Mouse (Mus musculus): Measurements from ENCODE around the gene Pbrm1. TPM values are rescaled to one million over a fixed set of nuclear protein-coding genes. Genes with fewer than 3 reads are reported as not detected.

Gene Pbrm1
- 31.0 and 33.2 TPM in 2 replicates for polyA plus RNA-seq (2015; fragmentation: Nextera tagmentation; extraction: Ambion mirVana)

DNA sequence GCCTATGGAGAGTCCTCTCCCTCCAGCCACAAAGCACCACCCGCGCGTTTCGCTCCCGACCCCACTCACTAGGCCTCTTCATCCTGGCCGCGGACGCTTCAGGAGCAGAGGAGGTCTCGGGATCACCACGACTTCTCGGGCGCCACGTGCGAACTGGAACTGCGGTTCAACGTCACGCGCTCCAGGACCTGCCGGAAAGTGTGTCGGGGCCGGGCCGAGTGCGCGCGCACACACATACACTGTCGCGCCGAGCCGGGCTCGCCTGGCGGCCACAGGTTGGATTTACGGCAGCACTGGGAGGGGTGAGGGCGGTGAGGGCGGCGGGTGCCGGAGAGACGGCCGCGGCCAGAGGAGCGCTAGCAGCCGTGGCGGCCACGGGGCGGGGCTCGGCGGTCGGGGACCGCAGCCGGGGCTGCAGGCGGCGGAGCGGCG is at the start of gene Pbrm1, which contains the start of gene Gnl3:
Gene Pbrm1, plus strand, starts transcription at position 279 of the 432 bp plus-strand sequence.
Gene Gnl3, minus strand, starts transcription at position 293 of the 432 bp plus-strand sequence.
- ATAC-seq: peak; percentile 90
- peak within 1 kb of the TSS; percentile 93 for H3K4me2 ChIP-seq (ENCODE audit: low read depth, low read length)
- no peak for TF ChIP-seq EP300 (IDR thresholded peaks at IDR 0.05; ENCODE audit: low read depth)
- peak; percentile 46 for TF ChIP-seq CTCF (IDR thresholded peaks at IDR 0.05; ENCODE audit: low read depth)
- no peaks in the 10 kb centered on the region for H3K27me3 ChIP-seq (ENCODE audit: insufficient read depth, low read length)
- peak within 1 kb of the TSS; percentile 87 for H3K9ac ChIP-seq (replicated peaks)
- no peaks in the 10 kb centered on the region for H3K9me3 ChIP-seq (ENCODE audit: low read length)
- H3K4me1 ChIP-seq (ENCODE audit: insufficient read depth): peaks cover 20% of the 10 kb centered on the region
- peak within 1 kb of the TSS; percentile 82 for H3K4me3 ChIP-seq (ENCODE audit: low read depth, low read length)
- H3K27ac ChIP-seq (ENCODE audit: low read depth): peak within 1 kb of the TSS; percentile 99
- WGBS (ENCODE audit: insufficient replicate concordance): under 1% methylated on average over 28 of the region's 53 CpGs
- H3K36me3 ChIP-seq (replicated peaks; ENCODE audit: insufficient read depth, low read length): peaks cover 40% of the 10 kb centered on the region
- DNase-seq: peak; percentile 98

DNA sequence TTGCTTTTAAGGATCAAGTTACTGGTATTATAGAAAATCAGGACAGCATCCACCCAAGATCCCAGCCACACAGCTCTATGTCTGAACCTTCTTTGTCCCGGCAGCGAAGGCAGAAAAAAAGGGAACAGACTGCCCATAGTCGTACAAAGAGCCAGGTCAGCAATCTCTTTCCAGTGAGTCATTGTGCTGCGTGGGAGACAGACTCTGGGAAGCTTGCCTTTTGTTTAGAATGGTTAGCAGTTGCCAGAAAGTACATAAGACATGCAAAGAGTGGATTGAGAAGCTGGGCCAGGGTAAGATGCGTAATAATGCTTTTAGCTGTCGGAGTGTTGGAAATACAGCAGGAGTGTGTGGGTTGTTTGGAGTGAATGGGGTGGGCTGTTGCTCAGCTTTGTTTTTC is 44.7 kb upstream of the Pbrm1 start:
- Histone ChIP-seq H3K4me2 (ENCODE audit: low read depth, low read length) (no peak overlapping the region), H3K4me1 (ENCODE audit: insufficient read depth) (0 out of 2 replicates have a peak, but pooled peaks cover 3% of the 10 kb centered on the region), H3K4me3 (ENCODE audit: low read depth, low read length) (no peak overlapping the region), H3K9me3 (ENCODE audit: low read length) (no peaks in the 10 kb centered on the region), H3K27me3 (ENCODE audit: insufficient read depth, low read length) (no peaks in the 10 kb centered on the region), H3K27ac (ENCODE audit: low read depth) (peak overlapping the region; percentile 46; the same call in 1 of the 2 replicates), H3K36me3 (replicated peaks; ENCODE audit: insufficient read depth, low read length) (peaks cover 3% of the 10 kb centered on the region; the same call in 1 of the 2 replicates), H3K9ac (replicated peaks) (no peak overlapping the region)
- TF ChIP-seq CTCF (IDR thresholded peaks at IDR 0.05; ENCODE audit: low read depth): no peak
- no peak for TF ChIP-seq EP300 (IDR thresholded peaks at IDR 0.05; ENCODE audit: low read depth)
- DNase-seq (no peak), ATAC-seq (peak; percentile 44; the same call in 1 of the 2 replicates)
- 56% methylated on average over 6 of the region's 6 CpGs for WGBS (ENCODE audit: insufficient replicate concordance)

DNA sequence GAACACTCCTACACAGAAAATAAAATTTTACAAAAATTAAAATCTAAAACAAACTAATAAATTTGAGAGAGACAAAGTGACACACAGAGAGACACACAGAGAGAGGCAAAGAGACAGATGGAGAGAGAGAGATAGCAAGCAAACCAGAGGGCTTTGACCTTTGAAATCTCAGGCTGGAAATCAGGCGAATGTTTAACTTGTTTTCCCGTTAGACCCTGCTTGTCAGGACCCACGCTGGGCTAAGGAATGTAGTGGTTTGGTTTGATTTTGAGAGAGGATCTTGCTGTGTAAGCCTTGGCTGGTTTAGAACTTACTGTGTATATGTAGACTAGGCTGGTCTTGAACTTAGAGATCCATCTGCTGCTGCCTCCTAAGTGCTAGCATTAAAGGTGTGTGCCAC is 42.7 kb upstream of the Pbrm1 start:
- peak overlapping the region; percentile 70 for H3K27ac ChIP-seq (ENCODE audit: low read depth)
- TF ChIP-seq EP300 (IDR thresholded peaks at IDR 0.05; ENCODE audit: low read depth) (no peak), CTCF (IDR thresholded peaks at IDR 0.05; ENCODE audit: low read depth) (no peak)
- peaks cover 3% of the 10 kb centered on the region; the same call in 1 of the 2 replicates for H3K36me3 ChIP-seq (replicated peaks; ENCODE audit: insufficient read depth, low read length)
- no peak overlapping the region for H3K4me2 ChIP-seq (ENCODE audit: low read depth, low read length)
- ATAC-seq (peak; percentile 36; the same call in 1 of the 2 replicates), DNase-seq (no peak)
- H3K4me1 ChIP-seq (ENCODE audit: insufficient read depth): 0 out of 2 replicates have a peak, but pooled peaks cover 3% of the 10 kb centered on the region
- H3K9me3 ChIP-seq (ENCODE audit: low read length): no peaks in the 10 kb centered on the region
- H3K27me3 ChIP-seq (ENCODE audit: insufficient read depth, low read length): no peaks in the 10 kb centered on the region
- no peak overlapping the region for H3K4me3 ChIP-seq (ENCODE audit: low read depth, low read length)
- 64% methylated on average over 3 of the region's 3 CpGs for WGBS (ENCODE audit: insufficient replicate concordance)
- no peak overlapping the region for H3K9ac ChIP-seq (replicated peaks)

DNA sequence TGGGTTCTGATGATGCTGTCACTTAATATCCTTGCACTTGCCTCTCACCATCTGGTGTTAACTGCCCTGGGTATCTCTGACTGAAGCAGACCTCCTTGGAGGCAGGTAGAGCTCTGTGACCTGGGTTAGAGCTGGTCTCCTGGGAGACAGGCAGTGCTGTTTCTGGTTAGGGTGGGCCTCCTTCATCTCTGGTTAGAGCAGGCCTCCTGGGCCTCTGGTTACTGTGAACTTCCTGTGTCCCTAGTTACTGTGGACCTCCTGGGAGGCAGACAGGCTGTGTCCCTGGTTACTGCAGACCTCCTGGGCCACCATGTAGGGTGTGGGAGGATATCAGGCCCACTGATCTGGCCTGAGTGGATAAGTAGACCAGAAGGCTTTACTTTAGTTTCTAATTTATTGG is 22.5 kb upstream of the Pbrm1 start:
- no peak for DNase-seq
- no peak overlapping the region for H3K4me2 ChIP-seq (ENCODE audit: low read depth, low read length)
- no peaks in the 10 kb centered on the region for H3K27me3 ChIP-seq (ENCODE audit: insufficient read depth, low read length)
- no peak overlapping the region for H3K27ac ChIP-seq (ENCODE audit: low read depth)
- ATAC-seq: no peak
- peaks cover 7% of the 10 kb centered on the region for H3K4me1 ChIP-seq (ENCODE audit: insufficient read depth)
- TF ChIP-seq CTCF (IDR thresholded peaks at IDR 0.05; ENCODE audit: low read depth) (no peak), EP300 (IDR thresholded peaks at IDR 0.05; ENCODE audit: low read depth) (no peak)
- H3K9me3 ChIP-seq (ENCODE audit: low read length): no peaks in the 10 kb centered on the region
- no peak overlapping the region for H3K4me3 ChIP-seq (ENCODE audit: low read depth, low read length)
- no peak overlapping the region for H3K9ac ChIP-seq (replicated peaks)
- H3K36me3 ChIP-seq (replicated peaks; ENCODE audit: insufficient read depth, low read length): peaks cover 6% of the 10 kb centered on the region; the same call in 1 of the 2 replicates

GRCm38 (mm10) chr14:31000356-31000755 is 18.6 kb upstream of the Pbrm1 start:
- ATAC-seq: no peak
- H3K4me2 ChIP-seq (ENCODE audit: low read depth, low read length): peak overlapping the region; percentile 73
- H3K9ac ChIP-seq (replicated peaks): peak overlapping the region; percentile 92
- H3K27ac ChIP-seq (ENCODE audit: low read depth): peak overlapping the region; percentile 95
- no peaks in the 10 kb centered on the region for H3K9me3 ChIP-seq (ENCODE audit: low read length)
- 45% methylated on average over 10 of the region's 10 CpGs for whole genome bisulfite sequencing (ENCODE audit: insufficient replicate concordance)
- H3K4me3 ChIP-seq (ENCODE audit: low read depth, low read length): peak overlapping the region; percentile 84
- H3K36me3 ChIP-seq (replicated peaks; ENCODE audit: insufficient read depth, low read length): peaks cover 6% of the 10 kb centered on the region; the same call in 1 of the 2 replicates
- H3K27me3 ChIP-seq (ENCODE audit: insufficient read depth, low read length): no peaks in the 10 kb centered on the region
- TF ChIP-seq CTCF (IDR thresholded peaks at IDR 0.05; ENCODE audit: low read depth): no peak
- no peak for TF ChIP-seq EP300 (IDR thresholded peaks at IDR 0.05; ENCODE audit: low read depth)
- DNase-seq: no peak
- peaks cover 13% of the 10 kb centered on the region for H3K4me1 ChIP-seq (ENCODE audit: insufficient read depth)

GRCm38 (mm10) chr14:31000816-31001306 is 18.1 kb upstream of the Pbrm1 start:
- TF ChIP-seq CTCF (IDR thresholded peaks at IDR 0.05; ENCODE audit: low read depth) (peak; percentile 14; the same call in 1 of the 2 replicates), EP300 (IDR thresholded peaks at IDR 0.05; ENCODE audit: low read depth) (no peak)
- ATAC-seq (peak; percentile 2; the same call in 1 of the 2 replicates), DNase-seq (no peak)
- H3K4me1 ChIP-seq (ENCODE audit: insufficient read depth): peaks cover 13% of the 10 kb centered on the region
- WGBS (ENCODE audit: insufficient replicate concordance): 1% methylated on average over 21 of the region's 21 CpGs
- H3K4me2 ChIP-seq (ENCODE audit: low read depth, low read length): peak overlapping the region; percentile 73
- peaks cover 6% of the 10 kb centered on the region; the same call in 1 of the 2 replicates for H3K36me3 ChIP-seq (replicated peaks; ENCODE audit: insufficient read depth, low read length)
- peak overlapping the region; percentile 95 for H3K27ac ChIP-seq (ENCODE audit: low read depth)
- peak overlapping the region; percentile 92 for H3K9ac ChIP-seq (replicated peaks)
- peak overlapping the region; percentile 84 for H3K4me3 ChIP-seq (ENCODE audit: low read depth, low read length)
- no peaks in the 10 kb centered on the region for H3K9me3 ChIP-seq (ENCODE audit: low read length)
- no peaks in the 10 kb centered on the region for H3K27me3 ChIP-seq (ENCODE audit: insufficient read depth, low read length)
